Mouse (Mus musculus) c-Kit-positive CD71-negative TER-119-negative erythroid progenitor cells, embryonic 14.5 days (primary cell): Measurements from ENCODE around the gene Ahcy.
"Not testable (repeated sequence)": the region's sequence is repeated elsewhere in the genome, so short reads cannot be mapped to it uniquely, and the experiment has no call there.

Experiments used
- DNase-seq: peaks from one replicate; pipeline ENCODE4 v3.0.0-alpha.2; 2013; ENCODE audit warnings: low read depth

Ahcy gene

GRCm38 (mm10) chr2:155019673-155020072 lies 54.6 kb downstream of the Ahcy start:
- DNase-seq: peak; percentile 65

- DNase-seq: peak; percentile 58
Observed at GRCm38 (mm10) chr2:155018762-155019641, 55.3 kb downstream of the Ahcy start.

GRCm38 (mm10) chr2:155018251-155018755 lies 56.0 kb downstream of the Ahcy start, which contains the start of gene Gm14226:
Gene Gm14226 (plus strand): TSS chr2:155018266.
- DNase-seq: not testable (repeated sequence)

- DNase-seq: not testable (repeated sequence)
Observed at GRCm38 (mm10) chr2:155016751-155017150, 57.5 kb downstream of the Ahcy start.

GRCm38 (mm10) chr2:155012991-155013390 lies 61.3 kb downstream of the Ahcy start:
- DNase-seq: no peak

GRCm38 (mm10) chr2:155011086-155011656 lies 63.1 kb downstream of the Ahcy start:
- peak; percentile 71 for DNase-seq
